Mouse (Mus musculus) gastrocnemius, adult 8-10 months (tissue): ENCODE measurements around the gene Dpysl4. TPM values are rescaled to one million over a fixed set of nuclear protein-coding genes. Genes with fewer than 3 reads are reported as not detected.

Experiments
- DNase-seq, 2 experiments: peaks; one replicate each; pipeline ENCODE4 v3.0.0; 2022; ENCODE audit warnings: low spot score in 2 of 2
- total RNA-seq, 4 experiments: library from RNA; stranded (reverse); gene quantifications; 2 replicates each; pipeline ENCODE4 v1.2.4; 2022

Gene Dpysl4
- total RNA-seq, 4 experiments from 2014 or later, result 0.11 to 0.12 TPM; not detected in 2

- DNase-seq, result no peak
Observed at GRCm38 (mm10) chr7:139096399-139096798, 10.6 kb downstream of the Dpysl4 start.

GRCm38 (mm10) chr7:139100531-139101095 is 14.8 kb downstream of the Dpysl4 start:
- no peak for DNase-seq

GRCm38 (mm10) chr7:139101286-139101804 is 15.5 kb downstream of the Dpysl4 start:
- DNase-seq, result no peak

GRCm38 (mm10) chr7:139101826-139102225 is 16.0 kb downstream of the Dpysl4 start:
- DNase-seq, result no peak

- no peak for DNase-seq
Observed at GRCm38 (mm10) chr7:139103960-139104381, 18.2 kb downstream of the Dpysl4 start.

- DNase-seq, result no peak
Observed at GRCm38 (mm10) chr7:139105076-139105475, 19.3 kb downstream of the Dpysl4 start.

GRCm38 (mm10) chr7:139105705-139106104 is 19.9 kb downstream of the Dpysl4 start:
- no peak for DNase-seq

GRCm38 (mm10) chr7:139107908-139108650 is 22.3 kb downstream of the Dpysl4 start:
- DNase-seq, result no peak

GRCm38 (mm10) chr7:139119152-139119774 is 33.5 kb downstream of the Dpysl4 start:
- DNase-seq, result peak; percentile 37 to 62

GRCm38 (mm10) chr7:139119775-139120153 is 34.0 kb downstream of the Dpysl4 start:
- no peak for DNase-seq

- DNase-seq, result no peak
Observed at GRCm38 (mm10) chr7:139125881-139126280, 40.1 kb downstream of the Dpysl4 start.

GRCm38 (mm10) chr7:139126549-139126948 is 40.7 kb downstream of the Dpysl4 start:
- no peak for DNase-seq

GRCm38 (mm10) chr7:139128994-139129393 is 43.2 kb downstream of the Dpysl4 start:
- DNase-seq, result no peak

GRCm38 (mm10) chr7:139130361-139130760 is 44.6 kb downstream of the Dpysl4 start:
- no peak for DNase-seq

- DNase-seq, result no peak
Observed at GRCm38 (mm10) chr7:139131538-139131937, 45.7 kb downstream of the Dpysl4 start.

GRCm38 (mm10) chr7:139133446-139133845 is 47.6 kb downstream of the Dpysl4 start:
- DNase-seq, result no peak

GRCm38 (mm10) chr7:139135236-139135635 is 49.4 kb downstream of the Dpysl4 start:
- no peak for DNase-seq

GRCm38 (mm10) chr7:139136906-139137491 is 51.2 kb downstream of the Dpysl4 start:
- DNase-seq, result no peak

- DNase-seq, result no peak
Observed at GRCm38 (mm10) chr7:139139921-139140461, 54.2 kb downstream of the Dpysl4 start.

GRCm38 (mm10) chr7:139143785-139144184 is 58.0 kb downstream of the Dpysl4 start:
- DNase-seq, result no peak

GRCm38 (mm10) chr7:139145891-139146290 is 60.1 kb downstream of the Dpysl4 start:
- DNase-seq, result no peak

- no peak for DNase-seq
Observed at GRCm38 (mm10) chr7:139147360-139147759, 61.6 kb downstream of the Dpysl4 start.
